Mouse (Mus musculus) heart, adult 11 months (tissue): ENCODE measurements around the gene Col26a1.
A peak's percentile ranks its signal among the peaks of the same experiment; 100 is the strongest.
"Not testable (repeated sequence)": the region's sequence is repeated elsewhere in the genome, so short reads cannot be mapped to it uniquely, and the experiment has no call there.

Source experiments
- DNase-seq: peaks from one replicate; pipeline ENCODE4 v3.0.0; 2022

The Col26a1 gene

DNA sequence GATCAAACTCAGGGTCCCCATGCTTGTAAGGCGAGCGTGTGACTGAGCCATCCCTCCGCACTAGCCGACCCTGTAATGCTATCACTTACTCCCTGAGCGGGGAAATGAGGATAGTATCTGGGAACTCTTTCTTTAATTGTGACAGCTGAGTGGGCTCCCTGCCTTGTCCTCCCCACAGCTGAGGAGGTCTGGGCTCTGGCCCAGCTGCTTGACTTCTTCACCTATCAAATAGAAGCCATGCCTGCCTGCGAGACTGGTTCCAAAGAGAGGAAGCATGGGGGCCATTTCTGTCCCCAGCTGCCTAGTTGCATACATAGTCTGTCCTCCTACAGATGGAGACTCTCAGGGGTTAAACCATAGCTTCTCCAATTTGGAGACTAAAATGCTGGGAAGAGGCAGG lies 78.0 kb downstream of the Col26a1 start:
- no peak for DNase-seq

DNA sequence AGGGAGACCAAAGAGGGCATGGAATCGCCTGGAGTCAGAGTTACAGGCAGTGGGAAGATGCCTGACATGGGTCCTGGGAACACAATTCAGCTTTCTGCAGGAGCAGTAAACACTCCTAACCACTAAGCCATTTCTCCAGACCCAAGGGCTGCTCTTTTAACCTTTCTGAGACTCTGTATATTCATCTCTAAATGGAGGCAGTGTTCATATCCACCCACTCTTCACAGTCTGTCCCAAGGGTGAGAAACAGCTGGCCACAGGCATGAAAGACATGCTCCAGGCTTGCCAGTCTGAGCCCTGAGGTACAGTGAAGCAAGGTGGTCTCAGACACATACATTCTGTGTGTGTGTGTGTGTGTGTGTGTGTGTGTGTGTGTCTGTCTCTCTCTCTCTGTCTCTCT lies 78.8 kb downstream of the Col26a1 start:
- DNase-seq = no peak

DNA sequence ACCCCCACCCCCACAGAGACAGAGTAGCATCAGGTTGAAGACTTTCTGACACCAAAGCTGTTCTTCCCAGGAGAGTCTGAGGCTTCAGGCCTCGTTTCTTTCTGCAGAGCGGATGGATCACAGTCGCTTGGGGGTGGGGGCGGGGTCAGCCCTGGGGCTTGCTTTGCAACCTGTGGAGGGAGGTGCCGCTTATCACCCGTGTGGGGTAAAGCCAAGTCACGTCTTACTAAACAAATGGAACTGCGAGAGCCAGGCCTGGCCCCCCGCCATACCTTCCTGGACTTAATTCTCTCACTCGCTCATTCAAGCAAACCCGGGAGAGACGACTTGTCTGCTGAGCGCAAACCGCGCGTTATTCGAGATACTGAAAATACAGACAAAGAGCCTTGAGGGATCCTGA lies 80.3 kb downstream of the Col26a1 start:
- DNase-seq = no peak

DNA sequence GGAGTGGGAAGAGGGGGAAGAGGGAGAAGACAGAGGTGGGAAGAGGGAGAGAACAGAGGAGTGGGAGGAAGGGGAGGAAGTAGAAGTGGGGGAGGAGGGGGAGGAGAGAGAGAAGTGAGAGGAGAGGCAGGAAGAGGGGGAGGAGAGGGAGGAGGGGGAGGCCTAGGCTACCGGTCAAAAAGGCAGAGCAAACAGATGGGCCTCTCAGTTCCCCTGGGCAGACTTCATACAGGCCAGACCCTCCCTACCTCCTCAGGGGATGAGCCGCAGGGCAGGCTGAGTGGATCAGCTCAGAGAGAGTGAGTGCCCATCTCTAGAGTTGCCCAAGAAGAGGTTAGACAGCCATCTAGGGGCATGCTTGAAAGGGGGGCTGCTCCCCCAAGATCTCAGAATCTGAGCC lies 86.1 kb downstream of the Col26a1 start:
- DNase-seq = no peak

DNA sequence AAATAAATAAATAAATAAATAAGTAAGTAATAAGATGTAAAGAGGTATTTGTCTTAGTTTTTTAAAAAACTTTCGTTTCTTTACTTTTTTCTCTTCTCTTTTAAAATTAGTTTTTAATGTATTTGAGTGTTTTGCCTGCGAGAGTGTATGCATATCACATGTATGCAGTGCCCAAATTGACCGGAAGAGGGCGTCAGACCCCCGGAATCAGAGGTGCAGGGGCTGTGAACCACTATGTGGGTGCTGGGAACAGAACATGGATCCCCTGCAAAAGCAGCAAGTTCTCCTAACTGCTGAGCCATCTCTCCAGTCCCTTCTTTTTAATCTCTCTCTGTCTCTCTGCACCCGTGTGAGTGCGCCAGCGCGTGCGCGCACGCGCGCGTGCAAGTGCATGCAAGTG lies 89.2 kb downstream of the Col26a1 start:
- no peak for DNase-seq

DNA sequence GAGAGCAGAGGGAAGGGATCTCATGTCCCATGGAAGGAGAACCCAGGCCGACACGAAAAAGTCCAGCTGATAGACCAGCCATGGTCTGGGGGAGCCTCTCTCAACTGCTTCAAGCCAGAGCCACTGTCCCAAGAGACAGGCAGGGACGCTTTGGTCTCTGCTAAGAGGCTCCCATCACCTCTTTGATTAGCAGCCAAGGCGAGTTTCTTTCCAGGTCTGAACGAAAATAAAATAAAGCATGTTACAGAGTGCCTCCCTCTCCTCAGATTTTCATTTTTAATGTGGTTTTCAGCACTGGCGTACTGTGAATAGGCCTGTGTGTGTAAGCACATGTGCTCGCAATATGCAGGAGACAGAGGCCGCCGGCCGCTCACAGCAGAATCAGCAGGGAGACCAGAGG lies 90.5 kb downstream of the Col26a1 start:
- DNase-seq = no peak

DNA sequence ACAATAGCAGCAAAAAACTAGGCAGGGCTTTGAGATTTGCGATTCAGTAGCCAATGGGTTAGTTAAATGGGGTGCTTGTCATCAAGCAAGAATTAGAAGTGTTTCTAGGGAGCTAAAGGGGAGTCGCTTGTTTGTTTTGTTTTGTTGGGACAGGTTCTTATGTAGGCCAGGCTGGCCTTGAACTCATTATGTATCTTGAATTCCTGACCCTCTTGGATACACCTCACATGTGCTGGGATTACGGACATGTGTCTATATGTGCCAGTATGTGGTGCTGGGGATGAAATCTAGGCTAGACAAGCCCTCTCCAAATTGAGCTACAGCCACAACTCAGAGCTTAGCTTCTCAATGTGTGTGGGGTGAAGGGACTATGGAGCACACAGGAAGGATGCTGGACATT lies 91.8 kb downstream of the Col26a1 start:
- DNase-seq = no peak

DNA sequence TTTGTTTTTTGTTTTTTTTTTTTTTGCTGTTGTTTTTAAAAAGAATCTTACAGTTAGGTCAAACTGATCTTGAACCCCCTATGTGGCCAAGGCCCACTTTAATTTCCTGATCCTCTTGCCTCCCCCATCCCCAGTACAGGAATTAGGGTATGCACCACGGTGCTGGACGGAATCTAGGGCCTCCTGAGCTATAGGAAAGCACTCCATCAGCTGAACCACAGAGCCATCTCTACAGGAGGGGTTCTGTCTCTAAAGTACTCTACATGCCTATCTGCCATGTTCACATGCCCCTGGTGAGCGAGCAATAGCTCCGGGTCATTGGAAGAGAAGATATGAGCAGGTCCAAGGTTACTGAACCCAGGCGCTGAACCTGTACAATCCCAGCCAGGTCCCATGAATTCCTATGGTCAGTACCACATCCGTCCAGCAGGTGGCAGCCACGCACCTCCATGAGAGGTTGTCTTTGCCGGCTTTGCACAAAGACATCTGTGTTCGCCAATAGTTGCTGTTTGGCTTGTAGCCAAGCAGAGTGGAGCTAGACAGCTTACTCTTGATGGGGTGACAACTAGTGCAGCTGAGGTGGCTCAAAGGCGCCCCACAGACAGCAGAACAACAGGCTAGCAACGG lies 92.3 kb downstream of the Col26a1 start:
- peak; percentile 97 for DNase-seq

DNA sequence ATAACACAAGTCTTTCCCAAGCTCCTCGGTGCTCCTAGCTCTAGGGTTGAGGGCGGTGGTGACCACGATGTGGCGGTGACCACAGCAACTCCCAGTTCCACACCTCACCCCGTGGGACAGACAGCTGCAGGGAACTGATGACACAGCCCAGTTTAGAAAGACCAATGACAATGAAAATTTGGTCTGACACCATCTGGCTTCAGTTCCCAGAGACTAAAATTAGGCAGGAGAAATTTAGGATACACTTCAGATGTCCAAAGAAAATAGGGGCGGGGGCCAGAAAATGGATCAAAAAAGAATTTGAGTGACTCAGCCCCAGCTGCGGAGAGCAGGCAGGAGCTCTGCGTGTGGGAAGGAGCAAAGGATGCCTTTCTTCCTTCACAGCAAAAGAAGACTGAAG lies 98.5 kb downstream of the Col26a1 start:
- no peak for DNase-seq

DNA sequence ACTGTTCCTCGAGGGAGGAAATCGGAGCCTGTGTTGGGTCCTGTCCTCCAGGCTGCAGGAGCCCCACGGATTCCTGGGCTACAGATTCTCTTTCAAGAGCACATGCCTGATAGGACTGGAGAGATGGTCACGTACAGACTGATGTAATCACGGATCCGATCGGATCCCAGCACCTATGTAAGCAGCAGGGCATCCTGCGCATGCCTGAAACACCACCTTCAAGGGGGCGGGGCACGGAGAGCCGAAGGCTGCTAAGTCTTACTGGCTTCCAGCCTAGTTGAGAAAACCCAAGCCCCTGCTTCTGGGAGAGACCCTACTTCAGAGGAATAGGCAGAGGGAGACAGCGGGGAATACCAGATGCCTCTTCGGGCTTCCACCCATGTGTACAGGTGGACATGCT lies 100.4 kb downstream of the Col26a1 start:
- no peak for DNase-seq

DNA sequence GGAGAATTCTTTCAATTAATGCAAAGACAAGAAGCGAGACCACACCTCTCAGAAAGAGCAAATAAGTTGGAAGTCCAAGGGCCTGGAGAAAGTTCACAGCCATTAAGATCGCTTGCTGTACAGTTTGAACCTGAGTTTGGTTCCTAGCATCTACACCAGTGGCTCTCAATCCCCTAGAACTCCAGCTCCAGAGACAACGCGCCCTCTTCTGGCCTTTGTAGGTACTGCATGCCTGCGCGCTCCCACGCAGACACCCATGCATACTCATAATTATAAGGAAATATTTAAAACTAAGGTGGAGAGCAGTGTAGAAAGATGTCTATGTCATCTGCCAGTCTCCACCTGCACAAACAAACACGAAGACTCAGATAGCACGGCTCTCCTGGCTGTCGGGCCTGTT lies 102.5 kb downstream of the Col26a1 start:
- DNase-seq = no peak

DNA sequence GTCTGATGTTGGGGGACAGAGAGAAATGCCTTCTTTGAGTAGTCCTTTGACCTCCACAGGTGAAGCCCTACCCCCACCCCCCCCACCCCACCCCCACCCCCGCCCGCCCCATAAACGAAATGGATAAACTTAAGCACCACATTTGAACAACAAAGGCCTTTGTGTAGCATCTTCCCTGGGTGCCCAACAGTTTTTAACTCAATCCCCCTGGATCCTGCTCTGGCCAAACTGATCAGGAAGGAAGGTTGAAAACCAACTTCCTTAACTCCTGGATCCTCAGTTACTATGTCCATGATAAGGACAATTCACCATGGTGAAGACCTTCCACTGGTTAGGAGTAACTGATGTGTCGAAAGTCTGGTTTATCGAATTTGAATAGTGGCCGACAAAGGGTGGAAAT lies 103.1 kb downstream of the Col26a1 start:
- no peak for DNase-seq

DNA sequence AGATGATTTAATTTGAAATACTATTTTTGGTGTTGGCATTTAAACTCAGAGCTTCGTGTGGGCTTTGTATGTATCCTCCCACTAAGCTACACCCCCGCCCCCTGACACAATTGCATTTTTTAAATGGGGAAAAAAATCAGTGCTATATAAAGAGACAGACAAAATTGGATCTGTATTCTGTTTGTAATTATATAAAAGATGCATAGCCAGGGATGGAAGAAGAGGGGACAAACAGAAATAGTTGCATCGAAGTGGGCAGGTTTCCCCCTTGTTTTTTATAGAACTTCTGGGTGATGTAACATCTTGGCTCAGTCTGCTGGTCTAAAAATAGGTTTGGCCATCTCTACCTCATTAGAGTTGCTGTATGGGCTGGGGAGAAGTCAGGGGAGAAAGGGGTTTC lies 107.5 kb downstream of the Col26a1 start:
- no peak for DNase-seq

DNA sequence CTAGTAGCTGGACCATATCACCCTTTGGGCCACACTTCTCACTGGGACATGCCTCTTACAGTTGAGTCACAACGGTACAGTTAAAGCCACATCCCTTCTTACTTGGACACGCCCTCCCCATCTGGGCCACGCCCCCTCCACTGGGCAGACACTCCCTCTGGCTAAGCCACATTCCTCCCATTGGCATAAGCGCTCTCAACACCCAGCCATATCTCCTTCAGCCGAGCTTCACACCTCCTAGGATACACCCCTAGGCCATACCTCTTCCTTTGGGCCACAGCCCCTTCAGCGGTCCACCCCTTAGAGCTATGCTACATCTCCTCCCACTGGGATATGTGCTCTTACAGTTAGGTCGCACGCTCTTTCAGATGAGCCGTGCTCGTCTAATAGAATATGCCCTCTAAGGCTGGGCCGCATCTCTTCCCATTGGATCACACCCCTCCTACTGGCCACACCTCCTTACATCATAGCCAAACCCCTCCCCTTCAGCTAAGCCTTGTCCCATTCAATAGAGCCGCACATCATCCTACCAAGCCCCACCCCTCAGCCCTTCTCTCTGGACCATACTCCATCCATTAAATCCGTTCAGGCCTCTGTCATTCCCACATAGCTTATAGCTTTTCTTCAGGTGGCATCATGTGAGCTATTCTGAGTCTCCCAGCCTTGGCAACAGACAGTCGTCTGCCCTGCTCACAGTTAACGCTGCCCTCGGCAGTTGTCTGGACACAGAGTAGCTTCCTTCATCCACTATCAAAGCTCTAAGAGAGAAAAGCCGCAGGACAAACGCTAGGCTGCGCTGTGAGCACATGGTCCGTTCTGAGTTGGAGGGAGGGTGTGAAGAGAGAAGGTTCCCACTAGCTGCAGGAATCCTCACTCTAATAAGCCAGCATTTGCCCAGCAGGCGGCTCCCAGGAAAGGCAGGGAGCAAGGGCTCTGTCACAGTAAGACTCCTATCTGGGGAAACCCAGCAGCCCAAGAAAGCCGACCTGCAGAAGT lies 109.7 kb downstream of the Col26a1 start:
- DNase-seq = no peak

DNA sequence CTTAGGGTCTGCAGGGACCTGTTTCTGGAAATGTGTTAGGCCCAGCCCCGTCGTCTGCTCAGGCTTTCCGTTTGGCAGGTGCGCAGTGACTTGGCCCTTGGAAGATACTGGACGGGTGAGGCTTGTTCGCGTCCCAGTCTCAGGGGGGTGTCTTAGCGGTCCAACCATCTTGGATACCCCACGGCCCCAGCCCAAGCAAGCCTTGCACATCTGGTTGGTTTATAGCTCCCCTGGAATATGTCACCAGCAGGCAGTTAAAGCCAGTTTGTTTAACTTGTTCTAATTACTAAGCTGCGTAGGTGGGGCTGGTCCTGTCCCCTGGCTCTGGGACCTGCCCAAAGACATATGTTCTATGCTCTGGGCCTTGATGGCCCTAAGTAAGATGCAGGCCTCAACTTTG lies 111.9 kb downstream of the Col26a1 start:
- DNase-seq = no peak

DNA sequence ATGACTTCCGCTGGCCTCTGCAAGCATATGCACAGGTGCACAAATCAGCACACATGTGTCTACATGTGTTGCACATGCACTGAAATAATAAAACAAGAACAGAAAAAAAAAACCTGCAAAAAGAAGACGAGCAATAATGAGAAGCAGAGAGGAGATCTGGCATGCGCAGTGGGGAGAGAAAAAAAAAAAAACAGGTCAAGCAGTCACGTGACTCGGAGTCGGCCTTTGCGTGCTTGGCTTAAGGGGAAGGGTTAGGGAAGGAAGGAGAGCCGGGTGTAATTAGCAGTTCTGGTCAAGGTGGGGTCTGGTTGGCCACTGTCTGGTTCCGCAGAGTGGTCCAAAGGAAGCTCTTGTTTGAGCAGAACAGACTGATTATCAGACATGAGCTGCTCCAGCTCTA lies 115.7 kb downstream of the Col26a1 start:
- DNase-seq = no peak

DNA sequence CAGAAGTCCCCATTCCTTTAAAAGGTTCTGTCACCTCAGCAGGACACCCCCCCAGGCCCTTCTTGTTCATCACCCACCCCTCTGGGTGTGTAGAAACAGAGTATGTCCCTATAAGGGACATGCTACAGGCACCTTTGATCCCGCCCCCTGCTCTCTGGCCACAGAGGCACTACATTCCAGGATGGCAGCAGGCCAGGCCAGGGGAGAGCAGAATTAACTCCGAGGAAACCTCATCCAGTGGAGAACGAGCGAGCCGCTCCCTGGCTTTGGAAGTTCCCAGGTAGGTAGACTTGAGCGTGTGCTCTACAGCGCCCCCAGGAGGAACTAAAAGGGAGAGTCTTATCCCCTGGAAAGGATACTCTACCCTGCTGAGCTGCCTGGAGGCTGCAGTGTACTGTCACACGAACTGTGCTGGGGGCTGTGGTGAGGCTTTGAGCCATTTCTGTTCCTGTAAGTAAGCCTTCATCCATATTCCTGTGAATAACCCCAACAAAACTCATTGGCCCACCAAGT lies 118.8 kb downstream of the Col26a1 start:
- no peak for DNase-seq

DNA sequence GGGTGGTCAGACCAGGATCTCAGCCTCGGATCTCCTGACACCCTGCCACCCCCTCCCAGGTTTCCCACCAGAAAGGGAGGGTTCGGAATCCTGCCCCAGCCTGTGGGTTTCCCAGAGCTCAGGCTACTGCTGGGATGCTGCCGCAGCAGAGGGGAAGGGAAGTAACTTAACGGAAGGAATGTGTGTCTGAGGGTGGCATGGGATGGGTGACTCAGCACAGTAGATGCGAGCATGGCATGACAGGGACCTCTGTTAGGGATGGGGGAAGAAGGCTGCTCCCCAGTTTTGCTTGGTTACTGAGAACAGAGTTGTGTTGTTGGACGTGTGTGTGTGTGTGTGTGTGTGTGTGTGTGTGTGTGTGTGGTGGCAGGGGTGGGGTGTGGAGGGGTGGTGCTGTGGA lies 122.7 kb downstream of the Col26a1 start:
- DNase-seq = no peak

DNA sequence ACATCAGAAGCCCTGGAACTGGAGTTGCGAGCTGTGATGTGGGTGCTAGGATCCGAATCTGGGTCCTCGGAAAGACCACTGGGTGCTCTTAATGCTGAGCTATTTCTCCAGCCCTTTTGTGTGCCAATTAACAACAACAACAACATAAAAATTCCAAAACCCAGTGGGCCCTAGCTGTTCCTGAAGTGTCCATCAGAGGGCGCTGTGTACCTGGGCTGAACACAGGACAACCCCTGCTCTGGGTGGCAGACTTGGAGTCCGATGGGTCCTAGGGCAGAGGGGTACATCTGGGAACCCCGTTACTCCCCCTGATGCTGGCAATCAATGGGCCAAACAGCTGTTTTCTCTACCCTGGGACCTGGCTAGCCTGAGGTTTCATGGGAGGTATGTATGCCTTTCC lies 123.2 kb downstream of the Col26a1 start:
- no peak for DNase-seq

DNA sequence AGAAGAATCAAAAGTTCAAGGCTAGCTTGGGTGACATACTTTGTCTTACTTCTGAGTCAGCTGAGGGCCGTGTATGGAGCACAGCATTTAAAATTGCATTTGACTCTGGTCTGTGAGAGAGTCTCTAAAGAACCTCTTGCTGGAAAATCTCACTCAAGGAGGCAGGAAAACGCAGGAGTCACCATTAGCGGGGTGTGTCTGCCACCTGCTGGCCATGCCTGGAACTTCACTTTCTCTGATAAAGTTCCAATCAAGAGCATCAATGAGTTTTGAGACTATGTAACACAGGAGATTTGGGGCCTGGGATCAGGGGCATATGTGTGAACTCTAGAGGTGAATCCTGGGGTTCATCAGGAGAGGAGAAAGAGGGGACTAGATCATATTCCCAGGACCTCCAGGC lies 127.3 kb downstream of the Col26a1 start:
- no peak for DNase-seq

DNA sequence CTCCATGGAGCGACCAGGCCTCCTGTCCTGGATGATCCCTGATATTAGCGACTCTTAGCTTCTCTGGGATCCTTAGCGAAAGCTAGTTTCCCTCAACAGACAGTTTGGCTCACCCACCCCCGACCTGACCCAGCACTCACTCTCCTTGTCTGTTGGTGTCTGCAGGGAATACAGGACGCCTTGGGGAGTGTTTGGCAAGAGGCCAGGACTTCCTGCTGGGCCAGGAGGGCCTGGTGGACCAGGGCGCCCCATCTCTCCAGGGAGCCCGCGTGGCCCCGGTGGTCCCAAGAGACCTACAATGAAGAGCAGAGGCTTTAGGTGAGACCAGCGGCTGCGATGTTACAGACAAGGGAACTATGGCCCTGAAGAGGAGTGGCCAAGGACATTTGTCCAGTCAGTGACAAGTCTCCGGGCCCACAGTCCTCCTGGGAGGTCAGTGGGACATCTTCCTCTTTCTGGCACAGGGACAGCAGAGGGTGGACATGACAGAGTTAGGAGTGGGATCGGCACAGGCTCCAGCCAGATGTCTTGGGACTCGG lies 128.9 kb downstream of the Col26a1 start:
- no peak for DNase-seq

DNA sequence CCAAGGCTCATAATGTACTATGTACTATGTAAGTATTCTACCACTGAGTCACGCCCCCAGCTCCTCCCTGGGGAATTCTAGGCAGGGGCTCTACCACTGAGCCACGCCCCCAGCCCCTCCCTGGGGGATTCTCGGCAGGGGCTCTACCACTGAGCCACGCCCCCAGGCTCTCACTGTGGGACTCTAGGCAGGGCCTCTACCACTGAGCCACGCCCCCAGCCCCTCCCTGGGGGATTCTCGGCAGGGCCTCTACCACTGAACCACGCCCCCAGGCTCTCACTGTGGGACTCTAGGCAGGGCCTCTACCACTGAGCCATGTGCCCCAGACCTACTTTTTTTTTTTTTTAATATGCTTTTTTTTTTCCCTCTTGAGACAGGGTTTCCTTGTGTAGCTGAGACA lies 129.8 kb downstream of the Col26a1 start:
- DNase-seq = not testable (repeated sequence)

DNA sequence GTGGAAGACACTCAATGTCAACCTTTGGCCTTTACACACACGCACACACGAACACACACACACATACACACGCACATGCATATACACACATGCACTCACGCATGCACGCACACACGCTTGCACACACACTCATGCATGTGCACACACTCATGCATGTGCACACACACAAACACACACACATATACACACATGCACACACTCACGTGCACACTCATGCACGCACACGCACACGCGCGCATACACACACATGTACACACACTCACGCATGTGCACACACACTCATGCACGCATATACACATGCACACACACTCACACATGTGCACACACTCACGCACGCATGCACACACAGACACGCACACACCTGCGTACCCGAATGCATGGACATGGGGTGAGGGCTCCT lies 130.9 kb downstream of the Col26a1 start:
- no peak for DNase-seq

DNA sequence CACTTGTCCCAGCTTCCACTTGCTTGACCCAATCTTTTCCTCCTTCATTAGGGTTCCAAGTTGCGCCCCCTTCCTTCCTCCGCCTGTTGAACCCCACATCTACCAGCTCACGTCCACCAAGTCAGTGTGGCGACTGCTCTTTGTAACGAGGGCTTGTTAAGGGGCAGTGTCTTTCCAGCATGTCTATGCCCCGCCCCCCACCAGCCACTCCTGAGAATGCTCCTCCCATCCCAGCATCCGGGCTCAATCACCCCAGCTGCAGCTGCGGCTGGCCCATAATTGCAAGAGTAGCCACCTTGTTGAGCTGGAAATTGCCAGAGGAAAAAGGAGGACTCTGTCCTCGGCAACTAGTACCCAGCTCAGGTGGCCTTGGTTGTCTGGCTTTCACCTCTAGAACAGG lies 136.4 kb downstream of the Col26a1 start:
- no peak for DNase-seq
